Mouse (Mus musculus) embryonic facial prominence, embryonic 13.5 days (tissue): ENCODE measurements at regions not wholly inside any gene's neighbourhood (a gene's known extent, or its start where the extent isn't known, plus 50 kb on each side); places are given as distances from the start of the nearest gene placed in this dataset.

Experiments
- ATAC-seq: fragments of 200-750 bp; cut with Nextera tagmentation; 2 replicates; pipeline ENCODE4 v1.8.0; 2017; ENCODE audit warnings: low read depth; ENCODE audit not compliant: insufficient number of reproducible peaks, insufficient read depth, low FRiP score, low TSS enrichment
- H3K27ac ChIP-seq: fragments of 300-500 bp; sonication (generic); 2 replicates; pipeline ENCODE4 v1.5.1; 2015; ENCODE audit warnings: moderate library complexity, mild to moderate bottlenecking, inconsistent platforms
- H3K27me3 ChIP-seq: fragments of 300-500 bp; sonication (generic); 2 replicates; pipeline ENCODE4 v1.6.1; 2015; ENCODE audit warnings: mild to moderate bottlenecking, inconsistent platforms
- H3K36me3 ChIP-seq: fragments of 300-500 bp; sonication (generic); 2 replicates; pipeline ENCODE4 v1.6.1; 2015; ENCODE audit warnings: mild to moderate bottlenecking, inconsistent platforms
- H3K4me1 ChIP-seq: fragments of 300-500 bp; sonication (generic); 2 replicates; pipeline ENCODE4 v1.6.1; 2015; ENCODE audit warnings: inconsistent platforms
- H3K4me2 ChIP-seq: fragments of 300-500 bp; sonication (generic); 2 replicates; pipeline ENCODE4 v1.6.1; 2015; ENCODE audit warnings: moderate library complexity, mild to moderate bottlenecking, inconsistent platforms
- H3K4me3 ChIP-seq: fragments of 300-500 bp; sonication (generic); 2 replicates; pipeline ENCODE4 v1.5.1; 2015; ENCODE audit warnings: mild to moderate bottlenecking, inconsistent platforms
- H3K9ac ChIP-seq: fragments of 300-500 bp; sonication (generic); 2 replicates; pipeline ENCODE4 v1.6.1; 2015; ENCODE audit warnings: mild to moderate bottlenecking, inconsistent platforms
- H3K9me3 ChIP-seq: fragments of 300-500 bp; sonication (generic); 2 replicates; pipeline ENCODE4 v1.6.1; 2016; ENCODE audit warnings: inconsistent platforms
- WGBS: fragments of 180-500 bp; shearing (Covaris S2); methylation state at CpG from one replicate; pipeline ENCODE4 v1.1.7; 2015; ENCODE audit warnings: mixed read lengths; 5-methylcytosine and 5-hydroxymethylcytosine counted together

GRCm38 (mm10) chr3:118062569-118062968 lies 193.8 kb upstream of the Snx7 start:
- Histone ChIP-seq H3K36me3 (no peaks in the 10 kb centered on the region), H3K4me1 (no peaks in the 10 kb centered on the region), H3K4me3 (no peak overlapping the region), H3K9ac (no peak overlapping the region), H3K27me3 (no peaks in the 10 kb centered on the region), H3K9me3 (no peaks in the 10 kb centered on the region), H3K4me2 (no peak overlapping the region), H3K27ac (no peak overlapping the region)
- ATAC-seq = no peak; the same call in 1 of the 2 replicates
- WGBS = 75% methylated on average over 1 of the region's 1 CpGs

- WGBS = 75% methylated on average over 11 of the region's 11 CpGs
- no peak for ATAC-seq
Measured at GRCm38 (mm10) chr3:118047016-118047415, 178.3 kb upstream of the Snx7 start.

GRCm38 (mm10) chr3:118046536-118046935 lies 177.8 kb upstream of the Snx7 start:
- 52% methylated on average over 11 of the region's 11 CpGs for WGBS
- 0 out of 2 replicates have a peak overlapping the region, but pooled peaks have one; percentile 9 for H3K4me2 ChIP-seq
- no peaks in the 10 kb centered on the region for H3K9me3 ChIP-seq
- ATAC-seq = no peak
- H3K36me3 ChIP-seq = no peaks in the 10 kb centered on the region
- H3K4me1 ChIP-seq = no peaks in the 10 kb centered on the region; the same call in 1 of the 2 replicates
- no peak overlapping the region for H3K27ac ChIP-seq
- no peak overlapping the region for H3K4me3 ChIP-seq
- no peak overlapping the region for H3K9ac ChIP-seq
- no peaks in the 10 kb centered on the region for H3K27me3 ChIP-seq

More at GRCm38 (mm10) chr3:118047016-118047415, 178.3 kb upstream of the Snx7 start:
- H3K4me2 ChIP-seq = no peak overlapping the region
- H3K9ac ChIP-seq = no peak overlapping the region
- no peaks in the 10 kb centered on the region for H3K27me3 ChIP-seq
- no peak overlapping the region for H3K27ac ChIP-seq
- no peaks in the 10 kb centered on the region for H3K9me3 ChIP-seq
- no peaks in the 10 kb centered on the region; the same call in 1 of the 2 replicates for H3K4me1 ChIP-seq
- no peak overlapping the region for H3K4me3 ChIP-seq
- H3K36me3 ChIP-seq = no peaks in the 10 kb centered on the region

GRCm38 (mm10) chr3:118036501-118036900 lies 167.8 kb upstream of the Snx7 start:
- no peaks in the 10 kb centered on the region for H3K27me3 ChIP-seq
- no peak overlapping the region for H3K27ac ChIP-seq

GRCm38 (mm10) chr3:117995401-117995800 lies 126.7 kb upstream of the Snx7 start:
- Histone ChIP-seq H3K9ac (no peak overlapping the region), H3K4me1 (no peaks in the 10 kb centered on the region), H3K27ac (no peak overlapping the region), H3K9me3 (no peaks in the 10 kb centered on the region), H3K4me2 (no peak overlapping the region), H3K27me3 (no peaks in the 10 kb centered on the region), H3K36me3 (no peaks in the 10 kb centered on the region), H3K4me3 (no peak overlapping the region)
- no peak for ATAC-seq
- 29% methylated on average over 4 of the region's 4 CpGs for WGBS

More at GRCm38 (mm10) chr3:118036501-118036900, 167.8 kb upstream of the Snx7 start:
- Histone ChIP-seq H3K4me1 (no peaks in the 10 kb centered on the region), H3K4me3 (no peak overlapping the region), H3K4me2 (no peak overlapping the region), H3K36me3 (no peaks in the 10 kb centered on the region), H3K9ac (no peak overlapping the region), H3K9me3 (no peaks in the 10 kb centered on the region)
- 84% methylated on average over 7 of the region's 7 CpGs for WGBS
- ATAC-seq = no peak

- no peak overlapping the region for H3K27ac ChIP-seq
- 67% methylated on average over 3 of the region's 3 CpGs for WGBS
- ATAC-seq = no peak
Measured at GRCm38 (mm10) chr3:117994110-117994509, 125.4 kb upstream of the Snx7 start.

GRCm38 (mm10) chr3:117990561-117990960 lies 121.8 kb upstream of the Snx7 start:
- no peak for ATAC-seq
- H3K4me1 ChIP-seq = no peaks in the 10 kb centered on the region
- H3K4me3 ChIP-seq = no peak overlapping the region
- WGBS = 87% methylated on average over 2 of the region's 2 CpGs
- H3K27ac ChIP-seq = no peak overlapping the region
- no peak overlapping the region for H3K9ac ChIP-seq
- H3K27me3 ChIP-seq = no peaks in the 10 kb centered on the region
- H3K9me3 ChIP-seq = no peaks in the 10 kb centered on the region
- no peak overlapping the region for H3K4me2 ChIP-seq
- H3K36me3 ChIP-seq = no peaks in the 10 kb centered on the region

More at GRCm38 (mm10) chr3:117994110-117994509, 125.4 kb upstream of the Snx7 start:
- Histone ChIP-seq H3K27me3 (no peaks in the 10 kb centered on the region), H3K4me3 (no peak overlapping the region), H3K4me1 (no peaks in the 10 kb centered on the region), H3K9ac (no peak overlapping the region), H3K9me3 (no peaks in the 10 kb centered on the region), H3K36me3 (no peaks in the 10 kb centered on the region), H3K4me2 (no peak overlapping the region)

- Histone ChIP-seq H3K9me3 (no peaks in the 10 kb centered on the region), H3K4me2 (no peak overlapping the region), H3K27ac (no peak overlapping the region), H3K27me3 (no peaks in the 10 kb centered on the region), H3K36me3 (no peaks in the 10 kb centered on the region), H3K4me1 (no peaks in the 10 kb centered on the region), H3K4me3 (no peak overlapping the region), H3K9ac (no peak overlapping the region)
- 71% methylated on average over 5 of the region's 5 CpGs for WGBS
- no peak for ATAC-seq
Measured at GRCm38 (mm10) chr3:117988443-117988842, 119.7 kb upstream of the Snx7 start.

GRCm38 (mm10) chr3:117975638-117976037 lies 106.9 kb upstream of the Snx7 start:
- WGBS = 33% methylated on average over 1 of the region's 1 CpGs
- ATAC-seq = no peak
- no peaks in the 10 kb centered on the region for H3K27me3 ChIP-seq

GRCm38 (mm10) chr3:117968805-117969204 lies 100.1 kb upstream of the Snx7 start:
- ATAC-seq = no peak
- Histone ChIP-seq H3K4me2 (no peak overlapping the region), H3K4me1 (no peaks in the 10 kb centered on the region), H3K27me3 (no peaks in the 10 kb centered on the region), H3K9ac (no peak overlapping the region), H3K27ac (no peak overlapping the region), H3K9me3 (no peaks in the 10 kb centered on the region), H3K4me3 (no peak overlapping the region), H3K36me3 (no peaks in the 10 kb centered on the region)
- 65% methylated on average over 5 of the region's 5 CpGs for WGBS

More at GRCm38 (mm10) chr3:117975638-117976037, 106.9 kb upstream of the Snx7 start:
- no peak overlapping the region for H3K4me2 ChIP-seq
- no peak overlapping the region for H3K4me3 ChIP-seq
- H3K9me3 ChIP-seq = no peaks in the 10 kb centered on the region
- H3K27ac ChIP-seq = no peak overlapping the region
- H3K9ac ChIP-seq = no peak overlapping the region
- no peaks in the 10 kb centered on the region for H3K36me3 ChIP-seq
- no peaks in the 10 kb centered on the region for H3K4me1 ChIP-seq

- no peaks in the 10 kb centered on the region for H3K36me3 ChIP-seq
- no peaks in the 10 kb centered on the region for H3K9me3 ChIP-seq
- H3K4me2 ChIP-seq = no peak overlapping the region
- H3K27me3 ChIP-seq = no peaks in the 10 kb centered on the region
- no peak overlapping the region for H3K4me3 ChIP-seq
- no peak overlapping the region for H3K9ac ChIP-seq
- ATAC-seq = no peak
- H3K27ac ChIP-seq = no peak overlapping the region
- H3K4me1 ChIP-seq = no peaks in the 10 kb centered on the region
Measured at GRCm38 (mm10) chr3:117938426-117938825, 69.7 kb upstream of the Snx7 start.

GRCm38 (mm10) chr3:117927527-117927926 lies 58.8 kb upstream of the Snx7 start:
- H3K4me3 ChIP-seq = no peak overlapping the region
- no peak for ATAC-seq
- H3K9me3 ChIP-seq = no peaks in the 10 kb centered on the region
- no peaks in the 10 kb centered on the region for H3K36me3 ChIP-seq
- WGBS = 70% methylated on average over 1 of the region's 1 CpGs
- H3K4me2 ChIP-seq = no peak overlapping the region
- H3K9ac ChIP-seq = no peak overlapping the region
- H3K27me3 ChIP-seq = no peaks in the 10 kb centered on the region
- H3K27ac ChIP-seq = no peak overlapping the region
- H3K4me1 ChIP-seq = no peaks in the 10 kb centered on the region
